ENCODE assay signal across 22 mouse cellular contexts in the genomic region with DNA sequence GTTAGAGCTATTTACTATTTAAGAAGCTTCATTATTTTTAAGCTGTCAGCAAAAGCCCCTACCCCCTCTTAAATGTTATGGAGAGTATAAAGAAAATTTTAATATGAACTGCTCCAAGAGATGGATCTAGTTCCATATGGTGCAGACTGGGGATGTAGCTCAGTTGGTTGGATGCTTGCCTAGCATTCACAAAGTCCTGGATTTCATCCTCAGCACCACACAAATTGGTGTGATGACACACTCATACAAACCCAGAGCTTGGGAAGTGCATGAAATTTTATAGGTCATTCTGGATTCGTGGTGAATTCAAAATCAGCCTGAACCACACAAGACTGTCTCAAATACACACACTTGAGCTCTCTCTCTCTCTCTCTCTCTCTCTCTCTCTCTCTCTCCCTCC. TPM values are rescaled to one million over a fixed set of nuclear protein-coding genes. Genes with fewer than 3 reads are reported as not detected.
A peak's percentile ranks its signal among the peaks of the same experiment; 100 is the strongest.
DNase-seq lines count a peak whose midpoint lies in the region; ATAC-seq and TF ChIP-seq lines count a peak whose summit lies in the region.
"Had no signal": no experiment of that assay in that cellular context is flagged by ENCODE, and none has a peak within 500 bp of the region (broad histone marks: within the 10 kb centered on the region; RNA-seq: fewer than 3 reads in every experiment).

No protein-coding gene starts in this region.

- no peak overlapping the region for H3K9ac ChIP-seq in forebrain, embryonic 15.5 days (replicated peaks)
- no peak overlapping the region for H3K9ac ChIP-seq in forebrain, embryonic 11.5 days (ENCODE audit: low read length)
- no peak overlapping the region for H3K9ac ChIP-seq in stomach, postnatal 0 days (ENCODE audit: low read length)
- H3K9ac ChIP-seq: heart, embryonic 13.5 days; hindbrain, embryonic 15.5 days; intestine, embryonic 15.5 days; stomach, embryonic 15.5 days had no signal

- peaks cover 4% of the 10 kb centered on the region for H3K4me1 ChIP-seq in forebrain, embryonic 15.5 days
- H3K4me1 ChIP-seq in forebrain, embryonic 11.5 days (replicated peaks; ENCODE audit: control insufficient read depth, insufficient read depth, low read length) = peaks cover 4% of the 10 kb centered on the region; the same call in 1 of the 2 replicates
- H3K4me1 ChIP-seq in stomach, postnatal 0 days (replicated peaks; ENCODE audit: control insufficient read depth, insufficient read depth) = no peaks in the 10 kb centered on the region
- H3K4me1 ChIP-seq: heart, embryonic 13.5 days; intestine, embryonic 15.5 days; stomach, embryonic 15.5 days had no signal

- 56% methylated on average over 1 of the region's 1 CpGs for WGBS in forebrain, embryonic 15.5 days
- 45% methylated on average over 1 of the region's 1 CpGs for WGBS in forebrain, embryonic 11.5 days
- WGBS in stomach, postnatal 0 days = 63% methylated on average over 1 of the region's 1 CpGs

- H3K27ac ChIP-seq in forebrain, embryonic 15.5 days (replicated peaks) = peak overlapping the region; percentile 34; the same call in 1 of the 2 replicates
- no peak overlapping the region for H3K27ac ChIP-seq in forebrain, embryonic 11.5 days (ENCODE audit: low read depth, low read length)
- H3K27ac ChIP-seq in stomach, postnatal 0 days (replicated peaks) = no peak overlapping the region
- H3K27ac ChIP-seq: heart, embryonic 13.5 days; hindbrain, embryonic 15.5 days; intestine, embryonic 15.5 days; stomach, embryonic 15.5 days had no signal

- no peak for TF ChIP-seq CTCF in stomach, postnatal 0 days (IDR thresholded peaks at IDR 0.05; ENCODE audit: low read depth)

- H3K36me3 ChIP-seq in forebrain, embryonic 15.5 days = no peaks in the 10 kb centered on the region
- H3K36me3 ChIP-seq in forebrain, embryonic 11.5 days (ENCODE audit: control insufficient read depth, insufficient read depth, low read length) = no peaks in the 10 kb centered on the region
- no peaks in the 10 kb centered on the region for H3K36me3 ChIP-seq in stomach, postnatal 0 days (ENCODE audit: control insufficient read depth, insufficient read depth, low read length)
- H3K36me3 ChIP-seq: heart, embryonic 13.5 days; hindbrain, embryonic 15.5 days; intestine, embryonic 15.5 days; stomach, embryonic 15.5 days had no signal

- ATAC-seq in forebrain, embryonic 15.5 days (replicated peaks) = peak; percentile 49; the same call in 1 of the 2 replicates
- ATAC-seq in forebrain, embryonic 11.5 days (replicated peaks; ENCODE audit: low FRiP score) = no peak
- ATAC-seq in stomach, postnatal 0 days (ENCODE audit: low FRiP score, low TSS enrichment) = no peak
- ATAC-seq: intestine, embryonic 15.5 days; midbrain, embryonic 16.5 days had no signal

- no peak overlapping the region for H3K4me3 ChIP-seq in forebrain, embryonic 15.5 days
- H3K4me3 ChIP-seq in forebrain, embryonic 11.5 days (ENCODE audit: low read depth, low read length) = no peak overlapping the region
- no peak overlapping the region for H3K4me3 ChIP-seq in stomach, postnatal 0 days (ENCODE audit: low read depth, low read length)
- H3K4me3 ChIP-seq: heart, embryonic 13.5 days; hindbrain, embryonic 15.5 days; intestine, embryonic 15.5 days; stomach, embryonic 15.5 days had no signal

- no peak overlapping the region for H3K4me2 ChIP-seq in forebrain, embryonic 15.5 days (replicated peaks)
- H3K4me2 ChIP-seq in forebrain, embryonic 11.5 days (ENCODE audit: low read depth, low read length, severe bottlenecking) = no peak overlapping the region
- H3K4me2 ChIP-seq in stomach, postnatal 0 days (replicated peaks; ENCODE audit: low read depth) = no peak overlapping the region
- H3K4me2 ChIP-seq: heart, embryonic 13.5 days; hindbrain, embryonic 15.5 days; intestine, embryonic 15.5 days; liver, embryonic 11.5 days; stomach, embryonic 15.5 days had no signal

- H3K9me3 ChIP-seq in forebrain, embryonic 15.5 days = no peaks in the 10 kb centered on the region
- no peaks in the 10 kb centered on the region for H3K9me3 ChIP-seq in forebrain, embryonic 11.5 days (ENCODE audit: control insufficient read depth, low read length)
- no peaks in the 10 kb centered on the region for H3K9me3 ChIP-seq in stomach, postnatal 0 days (ENCODE audit: control insufficient read depth, low read length)
- H3K9me3 ChIP-seq: heart, embryonic 13.5 days; hindbrain, embryonic 15.5 days; intestine, embryonic 15.5 days; stomach, embryonic 15.5 days had no signal

- DNase-seq in forebrain, embryonic 11.5 days (ENCODE audit: low spot score) = no peak
- peak; percentile 12 for DNase-seq in left cerebral cortex, adult 11 months (ENCODE audit: low spot score)
- no peak for DNase-seq in left cerebral cortex, postnatal 4 days
- peak; percentile 40 for DNase-seq in brain, embryonic 18.5 days (ENCODE audit: low read depth, low spot score)
- DNase-seq in right cerebral cortex, postnatal 10 days (ENCODE audit: low spot score in 2 of 2) = peak; percentile 48 to 74
- no peak for DNase-seq in urinary bladder, postnatal 14 days (ENCODE audit: low spot score)
- DNase-seq in stomach, postnatal 0 days (ENCODE audit: low spot score) = no peak
- DNase-seq: adrenal gland, postnatal 14 days; cerebellum, adult 2 months; cerebellum, postnatal 36 days; kidney, adult 9 months; kidney, postnatal 25 days; lung, adult 18-20 months; spleen, adult 18-20 months had no signal

- intact Hi-C loops in left cerebral cortex, postnatal 4 days (cut with DNase I) = no loop called here

- H3K27me3 ChIP-seq in forebrain, embryonic 15.5 days = no peaks in the 10 kb centered on the region
- H3K27me3 ChIP-seq in forebrain, embryonic 11.5 days (ENCODE audit: control insufficient read depth, insufficient read depth, low read length) = no peaks in the 10 kb centered on the region
- H3K27me3 ChIP-seq in stomach, postnatal 0 days (ENCODE audit: control insufficient read depth, insufficient read depth, low read length) = no peaks in the 10 kb centered on the region
- H3K27me3 ChIP-seq: CH12.LX; hindbrain, embryonic 15.5 days; intestine, embryonic 15.5 days; stomach, embryonic 15.5 days had no signal

- no peak for TF ChIP-seq EP300 in stomach, postnatal 0 days (optimal IDR thresholded peaks at IDR 0.05)

RNA-seq across cellular contexts. Expression of a gene that starts 49.7 kb away (rescaled TPM):
- 137 and 141 TPM in 2 replicates for polyA plus RNA-seq in forebrain, embryonic 15.5 days (2015; fragmentation: Nextera tagmentation; extraction: Ambion mirVana)
- polyA plus RNA-seq in forebrain, embryonic 11.5 days (2014; fragmentation: Nextera tagmentation; extraction: Ambion mirVana) = 116 and 130 TPM in 2 replicates
- 10 to 100 TPM; 72.5 to 73.8 TPM for total RNA-seq in left cerebral cortex, postnatal 4 days (2021)
- polyA plus RNA-seq in stomach, postnatal 0 days (2015; fragmentation: Nextera tagmentation; extraction: Ambion mirVana) = 85.7 and 89.9 TPM in 2 replicates

Comparison
In these comparisons a context has a peak if more than half of its experiments do, and no peak if none do; other contexts are left out.
1. DNase-seq: peak in left cerebral cortex, adult 11 months (single experiment), brain, embryonic 18.5 days (single experiment) and right cerebral cortex, postnatal 10 days (2 of 2); none in forebrain, embryonic 11.5 days (single experiment), left cerebral cortex, postnatal 4 days (single experiment), urinary bladder, postnatal 14 days (single experiment) and stomach, postnatal 0 days (single experiment).